Mouse (Mus musculus) right cerebral cortex, postnatal 25 days (tissue): ENCODE data around the gene 1700113H08Rik.

ENCODE experiments used
- DNase-seq: peaks from one replicate; pipeline ENCODE4 v3.0.0; 2022

1700113H08Rik gene

DNA sequence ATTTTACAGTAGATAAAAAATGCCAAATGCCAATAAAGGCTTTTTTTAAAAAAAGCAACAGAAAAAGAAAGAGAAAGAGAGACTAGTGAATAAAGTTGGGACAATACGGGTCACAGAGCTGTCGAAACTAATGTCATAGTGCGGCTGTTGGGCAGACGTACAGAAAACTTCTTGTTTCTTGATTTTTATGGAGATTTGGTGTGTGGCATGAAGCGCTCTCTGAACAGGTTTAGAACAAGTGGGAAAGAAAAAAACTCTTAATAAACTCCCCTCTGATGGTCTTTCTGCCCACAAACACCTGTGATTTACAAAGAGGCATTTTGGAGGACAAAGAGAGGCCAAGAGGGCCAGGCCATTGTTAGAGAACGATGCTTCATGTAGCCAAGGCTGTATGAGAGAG, 1.6 kb downstream of the 1700113H08Rik start:
- no peak for DNase-seq

DNA sequence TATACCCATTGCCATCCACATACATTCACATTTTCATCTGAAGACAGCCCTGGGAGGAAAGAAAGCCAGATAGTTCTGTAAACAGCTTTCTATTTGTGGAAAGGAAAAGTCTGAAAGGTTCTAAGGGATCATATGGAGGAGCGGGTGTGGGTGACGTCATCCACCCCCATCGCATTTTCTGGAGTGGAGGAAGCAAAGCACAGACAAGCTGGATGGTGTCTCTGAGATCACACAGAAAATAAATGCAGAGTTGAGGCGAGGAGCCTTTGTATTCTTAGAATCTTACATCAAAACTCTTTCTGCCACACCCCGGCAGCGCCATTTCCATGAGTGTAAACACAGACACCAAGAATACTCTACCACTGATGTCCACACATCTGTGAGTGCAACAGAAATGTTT, 26.4 kb downstream of the 1700113H08Rik start:
- peak; percentile 76 for DNase-seq

DNA sequence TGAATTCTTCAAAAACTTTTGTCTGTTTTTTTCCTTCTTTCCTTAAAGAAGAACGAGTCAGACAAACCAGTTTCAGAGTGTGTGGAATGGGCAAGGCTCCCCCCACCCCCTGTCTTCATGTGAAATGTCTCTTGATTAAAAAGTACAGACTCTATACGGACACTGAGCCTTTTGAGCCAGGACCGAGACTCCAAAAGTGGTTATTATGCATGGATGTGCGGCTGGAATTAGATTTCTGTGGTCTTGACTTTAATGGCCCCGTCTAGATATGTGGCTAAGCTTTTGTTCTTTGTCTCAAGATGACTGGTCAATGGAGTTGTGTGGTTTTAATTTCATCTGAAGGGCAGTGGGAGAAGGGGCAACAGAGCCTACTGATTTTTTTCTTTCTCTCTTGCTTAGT, 29.8 kb downstream of the 1700113H08Rik start:
- DNase-seq: no peak

DNA sequence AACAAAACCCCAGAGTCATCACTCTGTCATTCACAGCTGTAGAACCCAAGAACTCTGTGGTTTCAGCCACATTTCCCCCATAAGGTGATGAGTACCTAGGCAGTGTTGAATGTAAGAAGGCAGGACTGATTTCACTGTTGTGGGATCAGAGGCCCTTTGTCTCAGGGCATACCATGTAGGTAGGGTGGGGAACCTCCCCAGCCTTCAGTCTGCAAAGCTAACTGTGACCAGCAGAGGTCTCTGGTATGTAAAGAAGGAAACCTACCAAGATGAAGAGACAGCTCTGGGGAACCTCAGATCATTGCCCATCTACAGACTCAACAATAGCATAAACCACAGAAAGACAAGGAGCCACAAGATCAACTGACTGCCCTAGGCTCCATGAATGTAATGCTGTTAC, 36.4 kb downstream of the 1700113H08Rik start:
- no peak for DNase-seq

GRCm38 (mm10) chr10:87098722-87099121, 40.9 kb downstream of the 1700113H08Rik start:
- DNase-seq: no peak

DNA sequence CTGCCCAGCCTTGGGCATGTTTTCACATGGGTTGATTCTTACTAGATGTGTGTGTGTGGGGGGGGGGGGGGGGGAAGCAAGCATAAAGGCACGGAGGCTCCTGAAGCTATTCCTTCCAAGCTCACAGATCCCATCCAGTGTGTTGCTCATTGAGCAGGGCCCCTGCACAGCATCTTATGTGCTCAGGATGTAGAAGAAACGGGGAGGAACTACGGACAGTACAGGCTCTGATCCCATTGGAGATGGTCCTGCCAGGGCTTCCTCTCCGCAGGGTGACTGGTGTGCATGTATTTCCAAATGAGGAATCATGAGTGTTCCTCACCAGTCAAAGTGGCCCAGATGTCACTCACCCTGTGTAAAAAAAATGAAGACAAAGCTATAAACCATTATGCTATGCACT, 42.8 kb downstream of the 1700113H08Rik start:
- DNase-seq: no peak

- DNase-seq: no peak
Measured at GRCm38 (mm10) chr10:87101265-87101950, 43.6 kb downstream of the 1700113H08Rik start.

DNA sequence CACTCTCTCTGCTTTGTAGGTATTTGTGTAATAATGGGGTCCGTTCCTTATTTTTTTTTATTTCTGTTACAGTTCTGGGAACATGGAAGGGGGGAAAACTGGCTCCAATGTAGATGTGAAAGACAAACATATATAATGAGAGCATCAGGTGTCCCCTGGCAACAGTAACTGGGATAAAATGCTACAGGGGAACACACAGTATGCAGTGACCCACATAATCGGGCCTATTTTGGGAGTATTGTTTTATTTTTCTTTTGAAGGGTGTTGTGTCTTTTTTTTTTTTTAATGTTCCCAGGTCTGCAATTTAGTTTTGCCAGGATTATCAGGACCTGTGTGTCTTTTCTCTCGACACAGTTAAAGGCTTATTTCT, 44.1 kb downstream of the 1700113H08Rik start:
- no peak for DNase-seq

GRCm38 (mm10) chr10:87102455-87102854, 44.6 kb downstream of the 1700113H08Rik start:
- no peak for DNase-seq

- DNase-seq: no peak
Measured at GRCm38 (mm10) chr10:87103286-87103685, 45.4 kb downstream of the 1700113H08Rik start.

DNA sequence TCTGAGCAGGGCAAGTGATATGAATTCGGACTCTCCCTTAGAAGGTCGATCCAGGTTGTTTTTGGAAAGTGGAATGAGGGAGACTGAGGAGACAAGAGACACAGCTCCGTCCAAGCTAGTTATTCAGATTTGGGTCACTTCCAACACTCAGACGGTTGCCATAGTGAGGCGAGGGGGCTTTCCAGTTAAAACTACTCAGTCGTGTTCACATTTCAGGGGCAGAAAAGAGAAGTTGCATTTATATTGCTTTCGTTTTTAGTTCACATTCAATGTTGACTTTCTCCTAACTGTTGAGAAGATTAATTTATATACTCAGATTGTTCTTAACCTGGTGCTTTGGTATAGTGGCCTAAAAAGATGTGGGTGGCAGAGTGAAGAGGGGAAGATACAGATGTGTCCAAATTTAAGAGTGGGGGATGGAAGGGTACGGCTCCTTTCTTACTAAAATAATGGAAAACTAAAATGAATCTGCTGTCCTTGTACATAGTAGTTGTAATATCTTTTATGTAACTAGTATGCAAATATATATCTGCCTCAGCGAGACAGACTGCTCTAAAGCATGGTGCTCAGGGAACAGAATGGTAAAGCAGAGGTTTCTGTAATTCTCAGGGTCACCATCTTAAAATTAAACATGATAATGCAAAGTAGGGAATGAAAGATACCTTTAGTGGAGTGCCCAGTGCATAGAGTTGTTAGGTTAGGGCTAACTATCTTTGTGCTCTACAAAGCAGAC, 49.9 kb downstream of the 1700113H08Rik start:
- DNase-seq: peak; percentile 10

DNA sequence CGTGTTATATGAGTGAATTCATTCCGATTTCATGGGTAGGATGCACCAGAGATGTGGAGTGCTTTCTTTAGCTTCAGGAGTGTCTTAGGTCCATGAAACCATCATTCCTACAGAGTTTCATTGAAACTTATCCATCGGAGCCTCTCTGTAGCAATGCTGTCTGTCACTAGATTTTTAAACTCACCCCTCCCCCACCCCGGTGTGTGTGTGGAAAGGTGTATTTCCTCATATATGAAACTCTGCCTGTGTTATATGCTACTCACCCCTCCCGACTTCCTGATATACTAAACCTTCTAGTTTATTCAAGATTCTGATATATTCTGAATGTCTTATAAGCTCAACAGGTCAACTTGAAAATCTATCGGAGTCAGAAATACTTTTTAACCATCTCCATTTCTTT, 50.5 kb downstream of the 1700113H08Rik start:
- DNase-seq: no peak

GRCm38 (mm10) chr10:87109038-87109771, 51.4 kb downstream of the 1700113H08Rik start:
- DNase-seq: peak; percentile 26

- DNase-seq: no peak
Measured at GRCm38 (mm10) chr10:87110909-87111308, 53.1 kb downstream of the 1700113H08Rik start.

- DNase-seq: no peak
Measured at GRCm38 (mm10) chr10:87125094-87125493, 67.2 kb downstream of the 1700113H08Rik start.

- no peak for DNase-seq
Measured at GRCm38 (mm10) chr10:87126186-87126824, 68.5 kb downstream of the 1700113H08Rik start.

DNA sequence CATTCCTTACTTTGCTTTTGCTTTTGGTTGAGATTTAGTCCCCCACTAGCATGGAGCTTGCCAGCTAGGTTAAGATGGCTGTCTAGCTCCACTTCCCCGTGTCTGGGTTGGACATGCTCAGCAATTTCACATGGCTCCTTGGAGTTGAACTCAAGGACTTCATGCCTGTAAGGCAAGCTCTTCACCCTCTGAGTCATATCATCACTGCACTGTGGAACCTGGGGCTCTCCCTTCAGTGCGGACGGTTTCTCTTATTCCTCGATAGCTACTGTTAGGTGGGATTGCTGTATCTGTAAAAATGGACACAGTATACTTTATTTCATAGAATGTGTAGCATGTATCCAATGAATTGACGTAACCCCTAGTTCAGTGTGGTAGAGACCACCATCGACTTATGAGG, 93.2 kb downstream of the 1700113H08Rik start:
- no peak for DNase-seq

DNA sequence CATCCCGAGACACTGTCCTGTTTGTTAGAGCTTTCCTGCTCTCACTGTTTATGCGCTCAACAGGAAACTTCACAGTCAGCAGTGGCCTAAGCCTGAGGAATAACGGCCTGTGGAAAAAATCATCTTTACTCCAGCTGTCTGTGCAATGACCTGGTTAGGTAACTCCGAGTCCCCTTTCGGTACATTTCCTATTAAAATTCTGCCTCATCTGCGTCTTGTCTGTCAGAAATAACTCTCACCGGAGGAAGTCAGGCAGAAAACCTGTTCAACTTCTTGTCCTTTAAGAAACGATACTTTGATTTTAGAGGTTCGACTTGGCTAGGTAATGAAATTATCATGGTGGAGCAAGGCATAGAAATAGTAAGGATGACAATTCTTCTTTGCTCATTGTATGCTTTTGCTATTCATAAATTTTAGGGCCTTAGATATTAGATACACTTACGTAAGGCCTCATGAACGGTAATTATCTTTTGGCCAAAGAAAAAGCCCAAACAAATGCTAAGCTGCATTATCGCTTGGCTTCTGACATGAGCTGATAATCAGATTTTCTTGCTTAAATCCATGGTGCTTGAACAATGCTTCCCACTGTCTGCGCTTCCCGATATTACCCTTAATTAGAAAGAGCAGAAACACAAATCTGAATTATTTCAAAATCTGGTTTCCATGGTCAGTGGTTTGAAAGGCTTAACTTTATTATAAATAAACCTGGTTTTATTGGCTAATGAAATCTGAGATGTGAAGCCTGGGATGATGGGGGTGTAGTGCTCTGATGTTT, 96.1 kb downstream of the 1700113H08Rik start:
- no peak for DNase-seq

GRCm38 (mm10) chr10:87159781-87160180, 101.9 kb downstream of the 1700113H08Rik start:
- DNase-seq: peak; percentile 22

DNA sequence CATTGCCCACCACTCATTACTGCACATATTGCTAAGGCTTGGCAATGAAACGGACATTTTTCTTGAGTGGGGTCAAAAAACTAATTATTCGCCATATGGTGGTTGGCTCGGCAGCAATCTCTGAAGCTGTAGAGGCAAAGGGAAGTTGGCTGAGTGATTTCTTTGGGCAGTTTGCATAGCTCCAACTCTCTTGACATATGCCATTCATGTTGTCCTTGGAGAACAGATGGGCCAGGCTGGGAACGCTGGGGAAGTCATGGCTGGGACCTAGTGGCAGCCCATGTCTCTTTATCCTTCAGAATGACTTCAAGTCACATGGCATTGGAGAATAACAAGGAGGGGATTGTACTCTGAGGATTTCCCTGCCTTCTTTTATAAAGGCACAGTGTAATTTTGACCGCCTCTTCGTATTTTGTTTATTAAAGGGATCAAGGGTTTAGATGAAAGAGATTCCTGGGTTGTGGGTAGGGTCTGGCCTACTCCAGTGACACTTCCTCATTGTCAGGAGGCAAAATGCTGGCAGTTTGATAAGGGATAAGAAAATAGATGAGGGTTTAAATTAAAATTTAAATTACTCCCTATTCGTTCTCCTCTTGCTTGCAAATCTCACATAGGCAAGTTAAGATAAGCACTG, 138.4 kb downstream of the 1700113H08Rik start:
- DNase-seq: no peak

DNA sequence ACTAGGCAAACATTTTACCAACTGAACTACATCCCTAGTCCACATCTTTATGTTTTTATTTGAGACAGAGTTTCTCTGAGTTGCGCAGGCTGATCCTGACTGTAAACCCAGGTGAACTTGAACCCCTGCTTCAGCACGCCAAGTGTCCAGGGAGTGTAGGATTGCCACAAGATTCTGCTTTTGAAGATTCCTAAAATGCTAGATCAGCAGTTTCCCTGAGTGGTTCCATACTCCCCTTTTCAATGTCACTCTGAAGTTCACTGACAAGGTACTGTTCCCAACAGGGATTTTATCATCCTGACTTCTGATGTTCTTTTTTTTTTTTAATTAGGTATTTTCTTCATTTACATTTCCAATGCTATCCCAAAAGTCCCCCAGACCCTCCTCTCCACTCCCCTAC, 140.9 kb downstream of the 1700113H08Rik start:
- DNase-seq: no peak

GRCm38 (mm10) chr10:87209466-87209865, 151.6 kb downstream of the 1700113H08Rik start:
- DNase-seq: peak; percentile 12
